Mouse (Mus musculus): ENCODE measurements around the gene Sowahd.
"Not testable (repeated sequence)": the region's sequence is repeated elsewhere in the genome, so short reads cannot be mapped to it uniquely, and the experiment has no call there.

The Sowahd gene

DNA sequence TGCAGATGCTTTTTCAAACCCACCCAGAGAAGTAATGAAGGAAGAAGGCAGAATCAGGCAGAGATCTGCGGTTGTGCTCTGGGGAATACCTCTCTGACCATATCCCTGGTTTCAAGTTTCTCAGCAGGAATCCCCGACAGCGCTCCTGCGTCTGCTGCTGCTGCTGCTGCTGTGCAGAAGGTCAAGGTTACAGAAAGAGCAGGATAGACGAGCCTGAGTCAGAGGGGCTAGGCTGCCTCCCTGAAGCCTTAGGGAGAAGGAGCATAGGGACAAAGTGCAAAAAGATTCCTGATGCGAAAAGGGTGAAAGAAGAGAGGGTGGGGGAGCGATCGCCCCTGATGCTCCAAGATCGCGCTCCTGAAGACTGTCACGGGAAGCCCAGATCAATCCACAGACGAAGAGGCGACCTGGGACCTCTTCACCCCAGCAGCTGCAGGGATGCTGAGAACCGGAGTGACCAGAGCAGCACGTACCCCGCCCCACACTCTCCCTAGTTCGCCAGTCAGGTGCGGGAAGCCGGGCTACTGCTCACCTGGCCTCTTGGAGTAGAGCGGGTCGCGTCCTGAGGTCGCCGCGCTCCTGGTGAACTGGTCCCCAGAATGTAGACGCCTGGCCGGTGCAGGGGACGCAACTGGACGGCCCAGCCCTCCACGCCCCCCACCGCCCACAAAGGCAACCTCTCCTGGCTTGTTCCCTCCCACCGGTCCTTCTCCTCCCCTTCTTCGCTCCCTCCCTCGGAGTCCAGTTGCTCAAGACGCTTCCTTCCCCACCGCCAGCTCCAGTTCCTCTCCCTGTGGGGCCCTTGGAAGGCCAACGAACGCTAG lies at the start of gene Sowahd:
Gene Sowahd (plus strand): TSS at position 780 of the 824 bp plus-strand sequence.
- in situ Hi-C loops (cut with MboI, MseI) = no loop called here

DNA sequence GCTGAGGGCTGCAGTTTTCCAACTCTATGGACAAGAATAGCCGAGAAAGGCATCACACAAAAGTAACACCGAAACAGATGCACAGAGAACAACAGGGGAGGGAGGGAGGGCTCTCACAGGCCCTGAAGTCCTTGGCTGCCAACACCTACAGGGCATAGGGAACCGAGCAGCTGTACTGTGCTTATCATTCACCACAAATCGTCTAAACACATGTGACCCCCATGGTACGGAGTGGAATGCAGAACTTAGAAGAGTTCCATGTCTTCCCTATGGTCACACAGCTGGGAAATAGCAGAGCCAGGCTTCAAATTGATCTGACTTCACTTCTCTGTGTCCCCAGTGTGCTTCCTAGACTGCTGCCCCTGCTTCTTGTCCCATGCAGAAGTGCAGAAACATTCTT lies 34.8 kb upstream of the Sowahd start:
- in situ Hi-C loops (cut with MboI, MseI) = no loop called here

DNA sequence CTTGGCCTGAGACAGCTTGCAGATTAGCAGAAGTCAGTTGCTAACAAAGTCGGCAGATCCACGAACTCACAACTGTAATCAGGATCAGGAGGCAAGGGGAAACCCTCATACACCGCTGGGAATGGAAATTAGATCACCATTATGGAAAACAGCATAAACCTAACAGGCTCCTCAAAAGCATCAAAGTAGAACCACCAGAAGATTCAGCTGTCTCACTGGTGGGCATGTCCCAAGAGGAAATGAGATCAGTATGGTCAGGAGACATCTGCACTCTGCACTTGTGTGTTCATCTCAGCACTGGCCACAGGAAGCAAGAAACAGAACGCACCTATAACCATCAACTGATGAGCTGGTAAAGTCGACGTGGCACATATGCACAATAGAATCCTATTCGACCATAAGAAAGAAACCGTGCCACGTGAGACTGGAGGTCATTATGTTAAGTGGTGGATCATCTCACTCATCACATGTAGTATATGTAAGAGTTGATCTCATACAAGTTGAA lies 30.4 kb upstream of the Sowahd start:
- in situ Hi-C loops (cut with MboI, MseI) = no loop called here

DNA sequence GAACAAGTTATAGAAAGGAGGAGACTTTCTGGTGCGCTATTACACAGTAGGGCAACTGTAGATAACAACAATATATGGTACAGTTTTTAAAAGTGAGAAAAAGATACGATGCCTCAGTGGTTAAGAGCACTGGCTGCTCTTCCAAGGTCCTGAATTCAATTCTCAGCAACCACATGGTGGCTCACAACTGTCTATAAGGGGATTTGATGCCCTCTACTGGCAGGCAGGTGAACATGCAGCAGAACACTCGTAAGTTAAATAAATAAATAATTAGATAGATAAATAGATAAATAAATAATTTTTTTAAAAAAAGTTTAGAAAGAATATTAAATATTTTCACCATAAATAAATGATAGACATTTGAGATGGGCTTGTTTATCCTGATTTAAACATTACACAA lies 29.6 kb upstream of the Sowahd start:
- in situ Hi-C loops (cut with MboI, MseI) = no loop called here

DNA sequence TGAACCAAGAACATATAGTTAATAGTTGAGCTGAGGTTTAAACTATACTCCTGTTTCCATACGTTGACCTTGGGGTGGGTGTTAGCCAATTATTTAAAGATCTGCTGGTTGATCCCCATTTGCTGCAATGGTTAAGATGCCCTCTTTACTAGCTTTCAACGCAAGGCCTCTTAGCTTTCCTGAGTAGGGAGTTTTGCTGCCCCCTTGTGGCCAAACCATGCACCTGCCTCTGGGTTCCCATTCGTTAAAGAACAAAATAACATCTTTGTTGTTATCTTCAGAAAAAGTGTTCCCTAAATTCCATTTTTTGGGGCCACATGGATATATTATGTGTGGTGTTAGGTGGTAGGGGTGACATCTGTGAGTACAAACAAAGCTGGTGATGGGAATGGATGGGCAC lies 26.0 kb upstream of the Sowahd start:
- in situ Hi-C loops (cut with MboI, MseI) = loop anchor here (5.0 kb wide), 2 partner anchors 95 to 195 kb away; no protein-coding TSS in a partner anchor

DNA sequence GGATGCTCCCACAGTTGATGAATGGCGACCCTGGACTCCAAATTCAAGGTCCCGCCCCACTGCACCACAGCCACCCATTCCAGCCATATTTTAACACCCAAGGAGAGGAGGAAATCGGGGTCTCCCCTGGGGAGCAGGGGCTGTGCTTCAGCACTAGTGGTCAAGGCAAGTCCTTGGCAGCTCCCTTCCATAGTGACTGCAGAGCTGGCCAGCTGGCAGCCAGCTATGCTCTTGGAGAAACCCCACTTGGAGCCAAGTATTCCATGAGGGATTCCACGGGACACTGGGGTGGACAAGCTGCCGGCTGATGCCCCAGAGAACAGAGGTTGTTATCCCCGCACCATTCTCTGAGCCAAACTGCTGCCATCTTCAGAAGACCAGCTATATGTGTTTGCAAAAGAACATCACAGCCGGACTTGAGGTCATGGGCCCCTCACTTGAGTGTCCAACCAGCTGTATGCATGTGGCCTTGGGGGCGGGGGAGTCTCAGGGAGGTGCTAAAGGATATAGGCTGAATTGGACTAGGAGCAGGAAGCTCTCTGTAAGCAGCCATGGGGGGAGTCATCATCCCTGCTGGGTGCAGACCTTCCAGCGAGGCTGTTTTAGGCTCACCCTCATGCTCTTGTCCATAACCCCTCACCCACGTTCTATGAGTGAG lies 24.9 kb upstream of the Sowahd start:
- in situ Hi-C loops (cut with MboI, MseI) = loop anchor here (5.0 kb wide), 2 partner anchors 96 to 196 kb away; no protein-coding TSS in a partner anchor

DNA sequence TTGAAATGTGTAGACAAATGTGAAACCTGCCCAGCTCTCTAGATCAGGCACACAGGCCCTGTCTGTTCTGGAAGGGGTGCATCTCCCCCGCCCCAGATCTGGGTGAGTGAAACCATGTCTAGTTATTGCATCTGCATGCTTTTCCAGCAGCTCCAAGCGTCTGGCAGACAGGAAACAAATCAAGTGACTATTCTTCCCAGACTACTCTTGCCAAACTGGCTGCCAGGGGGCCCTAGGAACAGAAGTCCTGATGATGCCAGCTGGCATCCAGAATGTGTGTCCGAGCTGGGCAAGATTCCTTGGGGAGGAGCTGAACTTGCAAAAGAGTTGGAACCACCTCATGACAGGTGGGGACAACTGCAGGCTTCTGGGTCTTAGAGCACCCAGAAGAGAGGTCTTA lies 20.3 kb upstream of the Sowahd start:
- in situ Hi-C loops (cut with MboI, MseI) = no loop called here

DNA sequence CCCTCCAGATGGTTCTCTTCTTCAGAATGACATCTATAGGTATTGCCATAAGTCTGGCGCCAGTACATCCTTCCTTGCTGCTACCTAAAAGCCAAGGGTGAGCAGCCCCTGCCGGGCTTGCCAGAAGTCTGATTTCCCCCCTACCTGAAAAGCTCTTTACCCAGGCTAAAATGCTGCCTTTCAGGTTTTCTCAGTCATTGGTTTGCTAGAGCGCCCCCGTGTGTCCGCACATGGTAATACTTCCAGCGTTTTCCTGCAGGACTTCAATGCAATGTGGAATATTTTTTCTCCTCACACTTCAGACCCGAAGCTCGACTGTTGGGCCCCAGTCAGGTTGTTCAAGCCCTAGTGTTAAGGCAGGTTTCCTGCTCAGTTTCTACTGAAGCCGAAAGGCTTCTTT lies 5.9 kb upstream of the Sowahd start:
- in situ Hi-C loops (cut with MboI, MseI) = no loop called here

DNA sequence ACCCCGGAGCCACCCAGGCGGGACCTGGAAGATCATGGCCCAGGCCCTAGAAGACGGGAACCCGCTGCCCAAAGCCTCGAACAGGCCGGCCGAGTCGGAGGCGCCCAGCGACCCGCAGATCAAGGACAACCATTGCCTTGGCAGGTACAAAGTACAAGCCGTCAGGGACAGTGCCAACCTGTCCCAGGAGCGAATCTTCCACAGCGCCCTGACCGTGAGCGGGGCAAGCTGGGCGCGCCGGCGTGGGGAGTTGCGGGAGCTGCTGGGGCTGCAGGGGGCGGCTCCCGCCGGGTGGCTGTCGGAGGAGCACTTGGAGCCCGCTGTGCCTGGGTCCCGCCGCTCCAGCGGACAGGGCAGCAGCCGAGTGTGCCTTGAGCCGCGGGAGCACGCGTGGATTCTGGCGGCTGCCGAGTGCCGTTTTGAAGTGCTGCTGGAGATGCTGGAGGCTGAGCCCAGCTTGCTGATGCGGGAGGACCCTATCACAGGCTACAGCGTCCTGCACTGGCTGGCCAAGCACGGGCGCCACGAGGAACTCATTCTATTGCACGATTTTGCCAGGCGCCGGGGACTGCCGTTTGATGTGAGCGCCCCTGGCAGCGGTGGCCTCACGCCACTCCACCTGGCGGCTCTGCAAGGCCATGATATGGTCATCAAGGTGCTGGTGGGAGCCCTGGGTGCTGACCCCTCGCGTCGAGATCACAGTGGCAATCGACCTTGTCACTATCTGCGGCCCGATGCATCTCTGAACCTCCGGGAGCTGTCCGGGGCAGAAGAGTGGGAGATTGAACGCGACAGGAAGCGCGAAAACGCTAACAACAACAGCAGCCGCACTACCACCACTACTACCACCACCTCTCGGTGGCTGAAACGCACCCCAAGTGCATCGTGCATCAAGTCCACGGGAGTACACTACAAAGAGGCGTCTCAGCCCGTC lies 512 bp downstream of the Sowahd start:
- in situ Hi-C loops (cut with MboI, MseI) = no loop called here

DNA sequence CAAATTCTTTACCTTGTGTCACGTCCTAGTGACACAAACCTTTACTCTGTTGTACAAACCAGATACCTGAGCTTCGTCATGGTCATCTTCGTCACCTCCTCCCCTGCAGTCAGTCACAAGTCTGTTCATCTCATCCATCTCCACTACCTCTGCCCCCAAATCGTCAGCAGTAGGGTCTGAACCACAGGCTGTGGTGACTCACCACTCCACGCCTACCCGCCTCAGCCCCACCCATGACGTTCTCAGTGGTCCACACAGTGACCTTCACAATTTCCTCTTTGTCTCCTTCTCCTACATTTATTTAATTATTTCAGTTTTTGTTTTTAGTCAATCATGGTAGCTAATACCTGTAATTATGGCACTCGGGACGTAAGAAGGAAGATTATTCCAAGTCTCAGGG lies 15.3 kb downstream of the Sowahd start:
- in situ Hi-C loops (cut with MboI, MseI) = no loop called here

DNA sequence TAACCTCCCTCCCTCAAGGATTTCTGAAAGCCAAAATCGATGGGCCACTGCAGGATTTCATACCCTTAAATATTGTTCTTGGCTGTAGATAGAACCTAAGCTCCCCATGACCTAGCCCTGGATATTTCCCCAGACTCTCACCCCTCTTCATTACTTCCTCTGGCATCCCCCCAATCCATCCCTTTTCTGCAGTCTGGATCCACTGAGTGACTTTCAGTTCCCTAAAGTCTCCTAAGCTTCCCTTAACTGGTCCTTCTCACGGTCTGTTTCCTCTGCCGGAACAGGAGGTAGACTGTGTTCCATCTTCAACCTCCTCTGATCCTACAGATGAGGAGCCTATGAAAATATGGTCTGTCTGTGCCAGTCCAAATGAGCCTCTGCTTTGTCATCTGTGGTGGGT lies 18.7 kb downstream of the Sowahd start:
- in situ Hi-C loops (cut with MboI, MseI) = no loop called here

DNA sequence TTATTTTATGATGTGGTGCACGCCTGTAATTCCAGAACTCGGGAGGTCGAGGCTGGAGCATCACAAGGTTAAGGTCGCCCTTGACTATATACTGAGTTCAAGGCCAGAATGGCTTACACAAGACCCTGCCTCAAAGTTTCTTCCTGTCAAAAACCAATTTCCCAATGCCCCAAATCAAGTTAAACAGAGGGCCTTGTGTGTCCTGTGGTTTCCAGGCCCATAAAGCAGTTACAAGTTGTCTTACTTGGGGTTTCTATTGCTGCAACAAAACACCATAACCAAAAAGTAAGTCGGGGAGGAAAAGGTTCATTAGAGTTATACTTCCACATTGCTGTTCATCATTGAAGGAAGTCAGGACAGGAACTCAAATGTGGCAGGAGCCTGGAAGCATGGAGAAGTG lies 20.1 kb downstream of the Sowahd start:
- in situ Hi-C loops (cut with MboI, MseI) = no loop called here

DNA sequence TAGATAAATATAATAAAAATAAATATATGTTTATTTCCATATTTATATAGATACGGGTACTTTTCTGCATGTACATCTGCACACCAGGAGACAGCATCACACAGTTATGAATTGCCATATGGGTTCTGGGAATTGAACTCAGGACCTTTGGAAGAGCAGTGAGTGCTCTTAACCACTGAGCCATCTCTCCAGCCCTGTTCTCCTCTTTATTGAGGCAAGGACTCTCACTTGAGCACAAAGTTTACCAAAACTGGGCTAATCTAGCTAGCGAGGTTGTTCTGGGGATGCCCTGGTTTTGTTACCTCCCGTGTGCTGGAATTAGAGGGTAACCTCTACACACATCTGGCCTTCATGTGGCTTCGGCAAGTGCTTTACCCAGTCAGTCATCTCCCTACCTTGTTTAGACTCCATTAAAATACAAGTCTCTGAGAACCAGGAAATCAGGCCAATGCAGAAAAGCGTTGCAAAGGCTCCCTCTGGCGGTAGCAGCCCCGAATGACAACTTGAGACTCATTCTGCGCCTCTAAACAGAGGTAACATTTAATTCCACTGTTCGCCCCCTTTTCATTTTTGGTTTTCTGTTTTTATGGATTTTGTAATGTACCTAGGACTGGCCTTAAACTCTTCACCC lies 25.7 kb downstream of the Sowahd start:
- in situ Hi-C loops (cut with MboI, MseI) = loop anchor here (10.0 kb wide), 1 partner anchor 470 kb away; no protein-coding TSS in a partner anchor

DNA sequence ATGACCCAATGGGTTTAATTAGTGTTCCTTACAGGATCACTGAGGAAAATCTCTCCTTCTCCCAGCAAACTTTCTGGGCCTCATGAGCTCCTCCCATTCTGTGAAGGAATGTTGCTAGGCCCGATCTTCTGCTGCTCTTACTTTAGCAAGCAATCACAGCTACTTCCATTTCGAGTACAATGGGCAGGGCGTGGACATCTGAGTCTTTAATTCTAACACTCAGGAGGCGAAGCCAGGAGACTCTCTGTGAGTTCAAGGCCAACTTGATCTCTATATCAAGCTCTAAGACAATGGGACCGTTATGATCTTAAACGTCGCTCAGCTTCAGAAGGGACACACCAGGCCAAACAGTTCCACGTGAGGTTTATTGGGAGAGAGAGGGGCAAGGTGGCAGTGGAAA lies 28.0 kb downstream of the Sowahd start:
- in situ Hi-C loops (cut with MboI, MseI) = loop anchor here (10.0 kb wide), 1 partner anchor 472 kb away; no protein-coding TSS in a partner anchor

DNA sequence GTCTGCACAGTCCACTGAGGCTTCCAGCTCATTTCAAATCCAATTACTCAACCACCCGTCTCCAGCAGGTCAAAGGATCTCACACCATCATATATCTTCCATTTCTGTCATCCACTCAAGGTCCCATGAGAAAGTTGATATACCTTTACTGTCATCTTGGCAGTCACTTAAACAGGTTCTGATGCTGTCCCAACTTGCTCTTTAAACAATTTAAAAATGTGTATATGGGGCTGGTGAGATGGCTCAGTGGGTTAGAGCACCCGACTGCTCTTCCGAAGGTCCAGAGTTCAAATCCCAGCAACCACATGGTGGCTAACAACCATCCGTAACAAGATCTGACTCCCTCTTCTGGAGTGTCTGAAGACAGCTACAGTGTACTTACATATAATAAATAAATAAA lies 31.7 kb downstream of the Sowahd start:
- in situ Hi-C loops (cut with MboI, MseI) = not testable (repeated sequence)

DNA sequence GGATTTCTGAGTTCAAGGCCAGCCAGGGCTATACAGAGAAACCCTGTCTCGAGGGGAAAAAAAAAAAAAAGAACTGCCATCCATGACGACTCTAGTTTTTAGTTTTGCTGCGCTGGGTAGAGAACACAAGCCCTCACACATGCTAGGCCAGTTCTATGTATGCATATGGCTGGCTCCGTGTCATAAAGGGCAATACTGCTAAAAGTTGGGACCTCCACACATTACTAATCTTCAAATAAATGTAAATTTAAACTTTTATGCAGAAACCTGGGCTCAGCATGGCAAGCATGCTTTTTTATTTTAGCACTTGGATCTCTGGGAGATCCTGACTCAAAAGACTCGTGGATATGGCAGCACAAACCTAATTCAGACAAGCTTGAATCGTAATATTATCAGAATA lies 32.5 kb downstream of the Sowahd start:
- in situ Hi-C loops (cut with MboI, MseI) = no loop called here

DNA sequence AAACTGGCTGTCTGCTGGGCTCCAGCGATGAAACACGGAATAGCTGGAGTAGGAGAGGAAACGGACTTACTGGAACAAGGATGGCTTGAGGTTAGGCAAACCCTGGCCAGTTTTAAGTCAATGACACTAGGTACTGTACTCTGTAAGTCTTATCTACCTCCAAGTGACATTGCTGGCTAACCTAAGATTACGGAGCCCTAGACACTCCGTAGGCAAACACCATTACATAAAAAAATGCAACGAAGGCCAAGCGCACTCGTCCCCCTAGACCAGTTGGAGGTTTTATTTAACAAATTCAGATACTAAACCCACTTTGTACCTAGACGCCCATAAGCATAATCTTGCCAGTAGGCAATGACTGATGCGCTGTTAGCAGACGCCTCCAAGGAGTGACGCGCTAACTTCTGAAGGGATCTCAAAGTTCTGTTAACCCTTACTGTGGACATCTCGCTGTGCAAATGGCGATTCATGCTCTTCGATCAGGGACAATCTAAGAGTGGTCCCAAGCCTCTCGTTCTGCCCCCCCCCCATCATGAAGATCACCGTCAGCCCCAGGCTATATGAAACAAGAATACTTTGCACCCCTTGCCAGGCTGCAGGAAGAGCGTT lies 35.8 kb downstream of the Sowahd start:
- in situ Hi-C loops (cut with MboI, MseI) = no loop called here

DNA sequence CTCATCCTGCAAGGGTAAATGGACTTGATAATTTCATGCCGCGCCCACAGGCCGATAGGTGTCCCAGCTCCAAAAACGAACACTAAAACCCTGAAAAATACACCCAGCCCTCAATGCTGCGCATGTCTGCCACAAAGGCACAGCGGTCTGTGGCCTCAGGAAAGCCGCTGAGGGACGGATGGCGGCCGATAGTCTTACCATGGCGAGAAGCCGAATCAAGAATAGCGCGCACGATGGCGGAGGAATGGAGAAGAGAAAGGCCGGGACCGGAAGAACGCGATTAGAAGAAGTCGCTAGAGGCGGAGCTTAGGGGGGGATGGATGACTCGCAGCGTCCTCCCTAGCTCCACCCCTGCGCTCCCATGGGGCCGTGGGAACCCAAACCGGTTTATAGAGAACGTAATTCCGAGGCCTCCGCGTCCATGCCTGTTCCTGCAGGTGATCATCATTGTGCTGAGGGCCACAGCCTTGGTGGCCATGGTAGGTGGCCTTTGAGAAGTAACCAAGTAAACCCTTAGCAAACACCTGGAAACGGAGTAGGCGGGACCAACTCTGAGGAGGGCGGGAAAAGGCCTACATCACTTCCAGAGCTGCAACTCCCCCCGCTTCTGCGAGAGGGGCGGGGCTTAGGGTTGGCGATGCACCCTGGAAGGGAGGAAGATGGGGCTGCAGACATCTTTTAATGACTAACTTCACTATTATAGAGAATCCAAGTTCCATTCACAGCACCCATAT lies 36.4 kb downstream of the Sowahd start, which contains the start of gene Rpl39:
Gene Rpl39 (minus strand): TSS at position 476 of the 734 bp plus-strand sequence.
- in situ Hi-C loops (cut with MboI, MseI) = no loop called here

DNA sequence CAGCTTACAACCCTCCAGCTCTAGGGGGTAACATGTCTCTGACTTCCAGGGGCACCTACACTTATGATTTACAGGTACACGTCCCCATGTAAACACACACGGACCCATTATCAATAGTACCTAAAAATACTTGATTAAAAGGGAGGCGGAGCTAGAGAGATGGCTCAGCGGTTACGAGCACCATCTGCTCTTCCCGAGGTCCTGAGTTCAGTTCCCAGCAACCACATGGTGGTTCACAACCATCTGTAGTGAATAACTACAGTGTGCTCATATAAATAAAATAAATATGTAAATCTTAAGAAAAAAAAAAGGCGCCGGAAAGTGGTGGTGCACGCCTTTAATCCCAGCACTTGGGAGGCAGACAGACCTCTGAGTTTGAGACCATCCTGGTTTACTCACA lies 37.0 kb downstream of the Sowahd start:
- in situ Hi-C loops (cut with MboI, MseI) = no loop called here

DNA sequence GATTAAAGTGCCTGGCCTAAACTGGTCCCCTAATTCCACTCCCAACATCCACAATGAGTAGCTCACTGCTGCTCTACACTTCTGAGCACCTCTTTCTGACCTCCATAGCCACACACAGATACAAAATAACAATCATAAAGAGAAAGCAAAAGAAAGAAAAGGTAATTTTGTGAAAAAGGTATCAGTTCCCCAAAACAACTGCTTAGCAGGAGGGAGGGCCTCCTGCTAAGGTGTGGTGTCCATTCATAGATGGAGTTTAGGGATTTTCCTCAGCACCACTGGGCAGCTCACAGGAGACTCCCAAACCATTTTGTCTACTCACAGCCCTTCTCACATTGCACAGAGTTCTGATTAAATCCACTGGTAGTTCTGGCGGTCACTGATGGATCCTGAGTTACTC lies 40.1 kb downstream of the Sowahd start:
- in situ Hi-C loops (cut with MboI, MseI) = no loop called here
